Mouse (Mus musculus): ENCODE measurements around the gene Zfp429. TPM values are rescaled to one million over a fixed set of nuclear protein-coding genes. Genes with fewer than 3 reads are reported as not detected.
"Not testable (repeated sequence)": the region's sequence is repeated elsewhere in the genome, so short reads cannot be mapped to it uniquely, and the experiment has no call there.

The Zfp429 gene
- 1 to 10 TPM; 2.0 to 2.4 TPM for total RNA-seq (2021)
- long read RNA-seq, experiment 1, partial matches to known transcripts: 0 of 1 reads
- long read RNA-seq, experiment 1, other reads (novel, unspliced or antisense): 0 of 1 reads
- long read RNA-seq, experiment 2, partial matches to known transcripts: 0 of 1 reads
- long read RNA-seq, experiment 2, other reads (novel, unspliced or antisense): 0 of 1 reads

DNA sequence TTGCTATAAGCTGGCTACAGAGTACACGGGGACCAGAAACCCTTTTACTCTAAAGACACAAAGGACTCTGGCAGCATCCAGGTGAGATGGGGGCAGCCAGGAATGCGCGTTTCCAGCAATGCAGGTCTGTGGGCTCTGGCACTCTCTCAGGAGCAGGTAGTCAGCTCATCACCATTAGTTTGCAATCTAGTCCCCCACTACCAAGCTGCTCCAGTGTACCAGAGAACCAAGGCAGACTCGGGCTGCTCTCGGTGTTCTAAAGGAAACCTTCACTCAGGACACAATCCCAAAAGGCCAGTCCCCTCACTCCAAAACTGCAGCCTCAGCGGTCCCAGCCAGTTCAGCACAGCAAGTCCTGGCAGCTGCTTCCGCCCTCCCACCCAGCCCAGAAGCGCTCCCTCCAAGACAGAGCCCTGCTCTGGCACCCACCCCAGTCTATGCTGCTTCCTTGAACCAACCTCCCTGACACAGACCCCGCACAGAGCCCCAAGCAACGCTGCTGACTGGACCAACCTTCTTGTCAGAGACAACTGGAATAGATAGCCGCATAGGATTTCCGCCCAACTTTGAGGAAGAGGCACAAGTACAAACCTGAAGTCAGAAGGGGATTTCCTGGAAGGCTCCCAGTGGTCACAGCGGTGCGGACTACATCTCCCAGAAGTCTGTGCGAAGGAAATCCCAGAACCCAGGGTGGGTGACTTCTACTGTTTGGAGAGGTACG lies at the start of gene Zfp429:
TSS of gene Zfp429 (minus strand) at position 637 of the 721 bp plus-strand sequence.
- peak; percentile 41 to 68 for DNase-seq (ENCODE audit: low spot score in 2 of 2)

DNA sequence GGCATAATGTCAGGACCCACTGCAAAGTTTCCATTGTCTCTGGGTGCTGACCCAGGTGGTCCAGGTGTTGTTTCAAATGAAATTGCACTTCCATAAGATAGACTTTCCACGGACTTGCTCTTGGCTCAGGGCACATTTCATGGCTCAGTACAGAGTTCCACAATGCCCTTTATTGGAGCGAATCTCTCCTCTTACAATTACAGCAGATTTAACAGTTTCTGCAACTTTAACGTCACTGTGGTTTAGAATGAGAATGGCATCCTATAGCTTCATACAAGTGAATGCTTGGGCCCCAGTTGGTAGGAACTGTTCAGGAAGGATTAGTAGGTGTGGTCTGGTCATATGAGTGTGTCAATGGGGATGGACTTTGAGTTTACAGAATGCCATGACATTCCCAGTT lies 37.5 kb upstream of the Zfp429 start:
- not testable (repeated sequence) for DNase-seq (ENCODE audit: low spot score in 2 of 2)

- DNase-seq (ENCODE audit: low spot score in 2 of 2): no peak
These were observed 28.5 kb upstream of the Zfp429 start for GRCm38 (mm10) chr13:67428116-67428515.

DNA sequence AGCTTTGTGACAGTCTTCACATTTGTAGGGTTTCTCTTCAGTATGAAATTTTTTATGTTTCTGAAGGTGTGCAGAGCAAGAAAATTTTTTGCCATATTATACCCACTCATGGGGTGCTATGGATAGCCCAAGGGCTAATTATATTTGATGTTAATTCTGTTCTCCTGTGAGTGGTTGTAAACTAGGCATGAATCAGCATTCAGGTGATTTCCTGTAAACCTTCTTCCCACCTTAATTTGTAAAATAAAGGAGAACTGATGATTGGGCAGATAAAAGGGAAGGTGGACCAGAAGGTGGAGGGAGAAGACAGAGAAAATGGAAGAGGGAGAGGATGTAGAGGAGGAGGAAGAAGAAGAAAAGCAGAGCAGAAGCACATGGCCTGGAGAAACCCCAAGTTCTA lies 26.1 kb upstream of the Zfp429 start:
- DNase-seq (ENCODE audit: low spot score in 2 of 2): not testable (repeated sequence)

GRCm38 (mm10) chr13:67422532-67422931 lies 22.9 kb upstream of the Zfp429 start:
- not testable (repeated sequence) for DNase-seq (ENCODE audit: low spot score in 2 of 2)

- DNase-seq (ENCODE audit: low spot score in 2 of 2): peak in 1 of 2 experiments; percentile 10
These were observed 21.7 kb upstream of the Zfp429 start, which contains the start of gene Zfp459 for GRCm38 (mm10) chr13:67421207-67421857. Zfp459 (minus strand) TSS chr13:67421418.

- DNase-seq (ENCODE audit: low spot score in 2 of 2): no peak
These were observed 21.1 kb upstream of the Zfp429 start for GRCm38 (mm10) chr13:67420558-67421206.

GRCm38 (mm10) chr13:67416811-67417210 lies 17.2 kb upstream of the Zfp429 start:
- no peak for DNase-seq (ENCODE audit: low spot score in 2 of 2)

- DNase-seq (ENCODE audit: low spot score in 2 of 2): no peak
These were observed 16.1 kb upstream of the Zfp429 start for GRCm38 (mm10) chr13:67415759-67416158.

DNA sequence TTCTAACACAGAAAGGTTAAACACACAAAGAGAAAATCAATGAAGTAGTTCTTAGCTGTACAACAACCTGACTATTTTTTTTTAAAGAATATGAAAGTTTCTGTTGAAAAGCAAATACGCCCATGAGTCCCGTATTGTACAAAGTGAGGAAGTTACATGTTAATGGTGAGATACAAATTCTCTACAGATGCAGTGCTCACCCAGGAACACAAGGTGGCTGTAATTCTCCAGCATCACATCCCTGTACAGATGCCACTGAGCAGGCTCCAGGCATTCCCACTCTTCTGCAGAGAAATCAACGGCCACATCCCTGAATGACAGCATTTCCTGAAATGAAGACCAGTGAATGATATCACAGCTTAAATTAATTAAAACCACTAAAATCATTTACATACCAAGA lies 14.0 kb upstream of the Zfp429 start:
- DNase-seq (ENCODE audit: low spot score in 2 of 2): not testable (repeated sequence)

GRCm38 (mm10) chr13:67376255-67376654 lies 23.4 kb downstream of the Zfp429 start:
- DNase-seq (ENCODE audit: low spot score in 2 of 2): not testable (repeated sequence)

- DNase-seq (ENCODE audit: low spot score in 2 of 2): peak in 1 of 2 experiments; percentile 48
These were observed 24.3 kb downstream of the Zfp429 start, which contains the start of the genes Gm28041 and Zfp456 for GRCm38 (mm10) chr13:67375050-67375911. Gm28041 (minus strand) TSS chr13:67375733. Zfp456 (minus strand) TSS chr13:67375810.

GRCm38 (mm10) chr13:67360131-67360744 lies 39.4 kb downstream of the Zfp429 start, which contains the start of the genes Gm28044 and Zfp953:
Gm28044 (minus strand) TSS chr13:67360536.
Zfp953 (minus strand) TSS chr13:67360605.
- peak; percentile 61 to 83 for DNase-seq (ENCODE audit: low spot score in 2 of 2)

- DNase-seq (ENCODE audit: low spot score in 2 of 2): no peak
These were observed 47.8 kb downstream of the Zfp429 start for GRCm38 (mm10) chr13:67351854-67352253.

DNA sequence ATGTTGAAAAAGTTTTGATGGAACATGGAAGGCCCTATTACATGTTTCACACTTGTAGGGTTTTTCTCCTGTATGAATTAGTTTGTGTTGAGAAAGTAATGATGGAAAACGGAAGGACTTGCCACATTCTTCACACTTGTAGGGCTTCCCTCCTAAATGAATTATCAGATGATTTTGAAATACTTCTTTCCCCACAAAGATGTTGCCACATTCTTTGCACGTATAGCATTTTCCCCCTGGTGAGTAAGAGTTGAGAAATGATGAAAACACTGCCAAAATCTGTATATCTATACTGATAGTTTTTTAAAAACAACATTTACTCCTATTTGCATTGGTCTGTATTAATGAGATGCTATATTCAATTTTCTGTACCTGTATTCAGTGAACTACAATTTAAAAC lies 56.2 kb downstream of the Zfp429 start:
- DNase-seq (ENCODE audit: low spot score in 2 of 2): no peak

Other genes with a start within 250 kb of the Zfp429 start
- 1 to 10 TPM; 1.8 to 2.4 TPM for gene Rsl1, start 226.6 kb downstream of the Zfp429 start, total RNA-seq (2021)
- 1 to 10 TPM in 1 of 2 experiments, under 1 TPM in 1; 0.81 to 1.1 TPM for gene Zfp455, start 205.3 kb downstream of the Zfp429 start, total RNA-seq (2021)
- gene Zfp458, start 121.4 kb downstream of the Zfp429 start, total RNA-seq (2021): 1 to 10 TPM; 2.4 to 2.9 TPM
- 1 to 10 TPM; 1.1 TPM for gene Zfp457, start 93.3 kb downstream of the Zfp429 start, total RNA-seq (2021)
- 1 to 10 TPM; 1.7 to 2.7 TPM for gene Zfp595, start 67.2 kb downstream of the Zfp429 start, total RNA-seq (2021)
- gene Gm28044, start 39.3 kb downstream of the Zfp429 start, total RNA-seq (2021): 1 to 10 TPM in 1 of 2 experiments, under 1 TPM in 1; 0.93 to 1.5 TPM
- gene Zfp953, start 39.2 kb downstream of the Zfp429 start, total RNA-seq (2021): 1 to 10 TPM; 1.3 to 1.5 TPM
- not detected for gene Gm28041, start 24.1 kb downstream of the Zfp429 start, total RNA-seq (2021)
- under 1 TPM; 0.47 to 0.61 TPM for gene Zfp456, start 24.0 kb downstream of the Zfp429 start, total RNA-seq (2021)
- under 1 TPM; 0.49 to 0.86 TPM for gene Zfp459, start 21.6 kb upstream of the Zfp429 start, total RNA-seq (2021)
- 1 to 10 TPM; 4.0 to 5.5 TPM for gene Zfp874a, start 51.8 kb upstream of the Zfp429 start, total RNA-seq (2021)
- gene Zfp874b, start 84.4 kb upstream of the Zfp429 start, total RNA-seq (2021): 1 to 10 TPM; 5.5 to 6.4 TPM
- gene Zfp58, start 100.7 kb upstream of the Zfp429 start, total RNA-seq (2021): 1 to 10 TPM; 4.4 to 5.8 TPM
- not detected for gene Gm26965, start 126.3 kb upstream of the Zfp429 start, total RNA-seq (2021)
- 1 to 10 TPM; 8.4 to 8.6 TPM for gene Zfp87, start 126.4 kb upstream of the Zfp429 start, total RNA-seq (2021)
- 1 to 10 TPM; 5.5 to 5.6 TPM for gene Zfp748, start 154.0 kb upstream of the Zfp429 start, total RNA-seq (2021)
- gene Zfp729b, start 209.9 kb upstream of the Zfp429 start, total RNA-seq (2021): 1 to 10 TPM; 4.4 to 4.5 TPM
- under 1 TPM; 0.61 to 0.62 TPM for gene Gm49345, start 237.9 kb upstream of the Zfp429 start, total RNA-seq (2021)
- 1 to 10 TPM; 4.6 to 4.8 TPM for gene Zfp729a, start 238.0 kb upstream of the Zfp429 start, total RNA-seq (2021)

Data from gastrocnemius, postnatal 4 days (tissue).